Mouse (Mus musculus) kidney, postnatal 36 days (tissue): Measurements from ENCODE around the gene Napb.
"Not testable (repeated sequence)": the region's sequence is repeated elsewhere in the genome, so short reads cannot be mapped to it uniquely, and the experiment has no call there.

Experiments
- DNase-seq, 2 experiments: peaks; one replicate each; pipeline ENCODE4 v3.0.0; 2021 to 2022; ENCODE audit warnings: mixed read lengths in 2 of 2

The Napb gene

DNA sequence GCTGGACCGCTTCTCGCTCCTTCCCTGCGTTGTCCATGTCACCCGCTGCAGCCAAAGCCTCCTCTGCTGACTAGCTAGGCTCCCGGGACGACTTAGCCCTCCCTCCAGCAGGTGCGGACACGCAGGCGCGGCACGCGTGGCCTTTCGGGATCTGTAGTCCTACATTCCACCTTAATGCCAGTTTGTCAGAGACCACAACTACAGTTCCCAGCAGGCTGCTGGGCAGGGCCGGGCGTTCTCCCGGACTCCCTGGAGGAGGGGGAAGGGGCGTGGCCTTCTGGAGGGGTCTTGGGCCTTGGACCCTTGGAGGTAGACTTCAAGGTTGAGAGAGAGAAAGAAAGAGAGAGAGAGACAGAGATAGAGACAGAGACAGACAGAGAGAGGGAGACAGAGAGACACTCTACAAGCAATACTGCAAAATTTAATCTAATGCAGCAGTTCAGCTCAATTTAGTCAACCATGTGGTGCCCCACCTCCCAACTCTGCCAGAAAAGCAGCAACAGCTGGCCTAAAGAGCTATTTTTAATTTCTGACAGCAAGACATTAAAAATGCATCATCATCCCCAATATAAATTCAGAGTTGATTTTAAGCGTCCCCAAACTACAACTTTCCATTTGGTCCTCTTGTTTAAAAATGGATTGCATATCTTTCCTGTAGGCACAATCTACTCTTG lies at the start of gene Napb:
Gene Napb, minus strand, starts transcription at position 141 of the 674 bp plus-strand sequence.
- peak; percentile 96 to 97 for DNase-seq

DNA sequence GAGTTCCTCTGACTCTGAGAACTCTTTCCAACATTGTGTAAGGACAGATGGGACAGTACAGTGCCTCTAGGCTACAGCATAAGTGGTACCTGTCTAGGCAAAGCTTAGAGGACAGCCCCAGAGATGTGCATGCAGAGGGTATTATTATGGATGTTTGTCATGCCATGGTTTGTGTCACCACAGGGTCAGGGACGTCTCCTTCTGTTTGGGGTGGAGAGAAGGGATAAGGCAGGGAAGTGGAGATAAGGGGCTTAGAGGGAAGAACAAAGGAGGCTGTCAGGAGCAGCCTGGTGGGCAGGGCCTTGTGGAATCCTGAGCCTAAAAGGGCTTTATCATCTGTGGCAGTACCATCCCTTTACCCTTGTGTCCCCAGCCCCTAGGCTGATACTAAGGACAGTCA lies 49.4 kb upstream of the Napb start, which contains the start of gene 8030411F24Rik:
Gene 8030411F24Rik, plus strand, starts transcription at position 301 of the 400 bp plus-strand sequence.
- no peak for DNase-seq

DNA sequence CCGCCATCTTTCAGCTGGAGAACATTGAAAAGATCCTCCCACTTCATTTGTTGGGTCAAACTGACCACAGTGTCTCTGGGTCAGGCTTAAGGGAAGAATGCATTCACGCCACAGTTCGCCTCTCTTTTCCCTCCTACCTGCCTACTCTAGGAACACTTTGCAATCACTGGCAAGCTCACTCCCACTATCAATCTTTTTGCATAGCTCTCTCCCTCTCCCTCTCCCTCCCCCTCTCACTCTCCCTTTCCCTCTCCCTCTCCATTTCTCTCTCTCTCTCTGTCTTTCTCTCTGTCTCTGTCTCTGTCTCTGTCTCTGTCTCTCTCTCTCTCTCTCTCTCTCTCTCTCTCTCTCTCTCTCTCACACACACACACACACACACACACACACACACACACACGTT lies 39.1 kb upstream of the Napb start, which contains the start of gene Cst11:
Gene Cst11, minus strand, starts transcription at position 101 of the 400 bp plus-strand sequence.
- DNase-seq, result not testable (repeated sequence)

DNA sequence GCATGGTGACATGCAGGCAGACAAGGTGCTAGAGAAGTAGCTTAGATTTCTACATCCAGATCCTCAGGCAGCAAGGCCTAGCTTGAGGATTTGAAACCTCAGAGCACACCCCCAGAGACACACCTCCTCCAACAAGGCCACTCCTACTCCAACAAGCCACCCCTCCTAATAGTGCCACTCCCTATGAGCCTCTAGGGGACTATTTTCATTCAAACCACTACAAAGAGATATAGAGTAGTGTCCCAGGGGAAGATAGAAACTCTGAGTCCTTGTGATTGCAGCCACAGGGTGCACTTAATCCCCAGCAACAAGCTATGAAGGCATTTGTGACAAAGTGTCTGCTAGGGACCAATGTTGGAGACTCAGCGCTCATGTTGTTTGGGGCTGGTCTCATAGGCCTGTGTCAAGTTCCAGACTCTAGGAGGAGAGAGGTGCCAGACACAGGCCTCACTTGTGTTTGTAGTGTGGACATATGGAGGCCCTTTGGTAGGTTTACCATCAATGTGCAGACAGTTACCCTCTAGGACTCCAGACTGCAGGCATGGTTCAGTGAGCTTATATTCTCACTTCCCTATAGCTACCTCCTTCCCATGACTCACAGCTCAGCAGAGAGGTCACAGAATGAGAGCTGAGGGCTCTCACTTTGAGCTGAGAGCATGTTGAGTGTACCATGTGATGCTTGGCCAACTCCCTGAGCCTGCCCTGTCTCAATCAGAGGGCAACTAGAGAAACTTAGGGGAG lies 31.6 kb upstream of the Napb start:
- no peak for DNase-seq

DNA sequence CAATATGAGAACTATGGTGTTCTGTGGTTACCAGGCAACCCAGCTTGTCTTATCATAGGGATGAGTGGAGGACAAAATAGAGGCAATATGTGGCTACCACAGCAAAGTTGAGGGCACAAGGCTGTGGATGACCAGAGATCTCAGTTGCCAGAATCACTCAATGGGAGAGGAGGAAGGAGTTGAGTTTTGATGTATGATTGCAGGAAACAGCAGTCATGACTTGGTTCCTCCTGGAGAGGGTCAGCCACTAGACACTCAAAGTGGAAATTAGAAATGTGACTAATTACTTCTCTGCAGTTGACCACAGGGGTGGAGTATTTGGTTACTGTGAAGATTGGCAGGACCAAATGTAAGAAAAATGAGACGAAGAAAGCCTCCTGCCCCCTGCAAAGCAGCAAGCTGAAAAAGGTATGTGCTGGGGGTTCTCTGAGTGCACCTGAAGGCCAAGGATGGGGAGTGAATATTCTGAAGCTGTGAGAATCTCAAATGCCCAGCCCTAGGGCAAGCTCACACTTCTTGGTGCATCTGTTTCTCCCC lies 22.1 kb upstream of the Napb start:
- no peak for DNase-seq

DNA sequence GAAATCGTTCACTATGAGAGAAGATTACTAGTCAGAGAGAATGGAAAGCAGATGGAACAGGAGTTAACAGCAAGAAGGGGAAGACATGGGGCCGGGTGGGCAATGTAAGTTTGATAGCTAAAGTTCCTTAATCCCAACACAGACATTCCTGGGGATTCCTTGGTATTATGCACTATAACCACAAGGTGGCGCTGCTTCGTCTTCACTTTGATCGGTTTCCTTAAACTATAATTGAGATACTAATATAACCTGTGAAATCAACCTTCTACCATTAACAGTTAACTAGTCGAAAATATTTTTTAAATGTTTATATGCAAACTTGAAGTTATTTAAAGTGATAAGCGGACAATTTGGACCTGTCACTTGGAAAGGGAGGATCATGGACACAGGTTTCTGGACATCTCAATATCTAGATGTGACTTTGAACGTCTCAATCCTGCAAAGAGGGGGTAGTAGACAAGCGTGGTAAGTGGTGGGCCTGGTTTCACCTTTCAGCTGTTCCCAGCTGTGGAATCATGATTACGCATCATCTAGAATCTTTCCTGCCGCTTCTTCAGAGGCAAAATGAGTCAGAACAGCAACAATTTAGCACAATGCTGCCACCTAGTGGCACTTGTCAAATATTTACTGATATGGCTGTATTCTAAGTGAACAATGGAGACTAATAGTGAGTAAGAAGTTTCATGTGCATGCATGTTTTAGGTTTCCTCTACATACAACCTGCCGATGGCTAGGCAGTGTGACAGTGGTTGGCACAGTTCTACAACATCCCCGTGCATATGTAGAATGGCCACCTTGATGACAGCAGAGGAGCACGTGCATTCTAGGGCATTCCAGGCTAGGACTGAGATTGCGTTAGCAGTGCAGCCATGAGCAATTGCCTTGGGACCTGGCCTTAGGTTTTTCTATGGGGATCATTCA lies 19.9 kb upstream of the Napb start:
- peak; percentile 77 to 84 for DNase-seq

DNA sequence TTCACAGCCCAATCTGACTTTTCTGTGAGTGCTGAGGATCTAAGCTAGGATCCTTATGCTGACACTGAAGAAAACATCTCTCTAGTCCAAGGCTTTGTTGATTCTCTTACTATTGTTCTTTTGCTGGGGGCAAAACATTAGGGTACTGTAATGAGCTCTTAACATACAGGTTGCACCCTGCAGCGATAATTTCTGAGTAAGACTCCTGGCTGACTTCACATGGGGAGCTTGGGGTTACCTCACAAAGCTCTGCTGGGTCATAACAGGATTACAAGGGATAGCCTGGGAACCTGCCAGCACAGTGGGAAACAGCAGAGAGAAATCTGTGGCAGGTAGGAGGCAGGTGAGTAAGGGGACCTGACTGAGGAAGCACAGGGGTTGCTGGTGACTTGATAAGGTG lies 17.8 kb upstream of the Napb start, which contains the start of gene Cstl1:
Gene Cstl1, plus strand, starts transcription at position 301 of the 400 bp plus-strand sequence.
- no peak for DNase-seq

DNA sequence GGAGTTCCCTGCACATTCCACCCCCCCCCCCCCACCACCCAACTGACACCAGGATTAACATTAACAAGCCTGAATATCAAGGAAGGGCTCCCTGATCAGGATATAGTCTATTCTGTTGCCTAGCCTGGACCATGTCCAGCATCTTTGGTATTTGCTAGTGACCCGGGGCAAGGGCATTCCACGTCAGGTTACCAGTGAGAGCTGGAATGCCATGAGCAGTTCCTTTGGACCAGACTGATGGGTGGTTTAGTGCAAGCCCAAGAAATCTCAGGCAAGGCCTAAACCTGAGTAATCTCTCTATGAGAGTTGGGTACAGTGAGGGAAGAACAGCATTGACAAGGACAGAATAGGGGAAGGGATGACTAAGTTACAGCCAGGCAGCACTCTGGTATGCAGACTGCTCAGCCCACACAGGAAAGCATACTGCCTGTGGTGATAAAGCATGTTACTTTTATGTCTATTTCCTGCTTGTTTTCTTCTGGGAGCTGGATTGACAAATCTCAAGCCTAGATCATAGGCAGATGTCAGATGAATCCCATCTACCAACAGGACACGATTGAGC lies 11.7 kb upstream of the Napb start:
- peak; percentile 38 to 52 for DNase-seq

DNA sequence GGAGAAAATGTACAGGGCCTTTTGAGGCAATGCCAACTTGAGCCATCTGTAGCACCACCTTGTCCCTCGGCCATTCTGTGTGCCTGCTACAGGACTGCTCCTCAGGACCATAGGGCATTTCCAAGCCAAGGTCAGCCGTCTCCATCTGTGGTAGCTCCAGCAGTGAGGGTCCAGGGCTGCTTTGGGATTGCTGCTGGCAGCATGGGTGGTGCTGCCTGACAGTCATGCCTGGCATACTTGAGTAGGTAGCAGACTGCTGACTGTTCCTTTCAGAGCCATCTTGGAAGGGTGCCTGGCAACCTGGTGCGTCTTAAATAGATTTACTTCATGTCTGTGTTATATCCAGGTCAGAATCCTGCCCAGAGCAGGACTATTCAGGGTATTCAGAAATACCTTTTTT lies 10.7 kb upstream of the Napb start:
- DNase-seq, result peak in 1 of 2 experiments; percentile 18

DNA sequence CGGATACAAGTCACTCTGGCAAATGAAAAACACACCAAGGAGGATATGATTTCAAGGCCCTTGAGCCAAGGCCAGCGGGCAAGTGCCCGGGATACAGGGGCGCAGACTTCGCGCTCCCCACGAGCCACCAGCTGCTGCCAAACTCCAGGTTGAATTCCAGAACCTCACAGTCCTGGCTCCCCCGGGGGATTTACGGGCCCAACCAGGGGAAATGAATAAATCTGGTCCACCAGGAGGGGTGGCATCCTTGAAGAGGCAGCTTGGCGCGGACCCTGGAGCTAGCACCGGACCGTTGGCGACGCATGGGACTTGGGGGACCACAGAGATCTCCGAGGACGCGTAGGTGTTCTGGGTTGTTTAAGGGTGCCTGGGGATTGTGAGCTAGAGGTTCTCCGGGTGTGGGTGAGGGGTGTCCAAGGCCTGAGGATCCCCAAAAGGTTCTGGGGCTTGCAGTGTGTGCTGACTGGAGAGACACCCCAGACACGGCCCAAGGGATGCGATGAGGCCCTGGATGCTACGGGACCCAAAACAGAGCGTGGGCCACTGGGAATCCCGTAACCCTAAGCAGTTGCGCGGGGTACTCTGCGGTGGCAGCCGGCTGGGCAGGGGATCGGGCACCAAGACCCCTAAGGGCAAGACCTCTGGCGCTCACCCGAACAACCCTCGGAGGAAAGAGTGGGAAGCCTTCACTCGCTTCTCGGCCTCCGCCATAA lies 497 bp downstream of the Napb start:
- DNase-seq, result peak in 1 of 2 experiments; percentile 42

DNA sequence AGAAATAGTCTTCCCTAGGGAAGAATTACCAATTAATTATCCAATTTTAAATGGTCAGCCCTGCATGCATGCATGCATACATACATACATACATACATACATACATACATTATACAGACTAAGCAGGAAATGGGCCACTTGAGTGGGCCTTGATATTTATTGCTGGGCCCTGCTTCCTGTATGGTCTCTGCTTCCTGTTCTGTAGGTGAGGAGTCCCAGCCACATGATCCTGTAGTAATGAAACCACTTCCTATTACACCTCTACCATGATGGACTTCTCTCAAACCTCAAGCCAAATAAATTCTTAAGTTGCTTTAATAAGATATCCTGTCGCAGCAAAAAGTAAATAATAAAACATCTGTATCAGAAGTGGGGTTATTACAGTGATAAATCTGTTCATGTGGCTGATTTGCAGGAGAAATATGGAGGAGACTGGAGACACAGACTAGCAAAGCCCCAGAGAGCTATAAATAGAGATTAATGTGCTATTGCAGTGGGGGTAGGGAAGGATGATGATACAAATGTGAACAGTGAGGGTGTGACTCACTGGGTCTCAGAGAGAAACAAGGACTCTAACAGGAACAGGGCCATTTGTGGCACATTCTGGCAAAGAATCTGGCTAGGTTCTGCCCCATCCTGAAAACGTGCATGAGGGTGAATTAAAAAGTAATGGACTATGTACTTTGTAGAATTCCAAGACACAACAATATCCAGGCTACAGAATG lies 12.8 kb downstream of the Napb start:
- DNase-seq, result no peak

DNA sequence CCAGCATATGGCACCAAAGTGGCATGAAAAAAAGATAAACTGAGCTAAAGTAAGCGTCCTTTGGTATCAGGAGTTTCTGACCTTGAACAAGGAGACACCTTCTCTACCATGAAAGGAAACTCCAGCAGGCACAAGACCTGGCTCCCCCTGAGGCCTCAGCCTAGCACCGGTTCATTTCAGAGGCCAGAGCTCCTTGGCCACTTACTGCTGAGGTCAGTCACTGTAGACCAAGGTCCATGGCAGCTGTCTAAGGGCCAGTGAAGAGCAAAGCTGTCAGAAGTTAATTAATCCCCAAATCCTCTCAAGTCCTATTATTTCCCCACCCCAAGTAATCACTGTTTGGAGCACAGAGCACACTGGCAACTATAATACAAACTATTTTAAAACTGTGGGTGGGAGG lies 15.2 kb downstream of the Napb start:
- DNase-seq, result peak; percentile 47 to 54

DNA sequence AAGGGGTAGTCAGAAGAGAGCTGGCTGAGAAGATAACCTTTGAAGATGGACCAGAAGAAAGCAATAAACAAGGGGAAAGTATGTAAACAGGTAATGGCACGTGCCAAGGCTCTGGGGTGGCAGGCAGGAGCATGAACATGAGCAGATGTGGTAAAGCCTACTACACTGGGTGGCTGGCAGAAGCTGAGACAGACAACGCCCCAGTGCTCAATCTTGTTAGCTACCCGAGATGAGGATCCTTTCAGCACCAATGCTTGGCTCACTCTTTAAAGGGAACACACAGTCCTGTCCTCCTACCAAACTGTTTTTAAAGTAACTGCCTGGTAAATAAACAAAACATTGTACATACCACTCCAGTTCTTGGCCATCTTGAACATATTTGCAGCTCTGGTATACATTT lies 19.9 kb downstream of the Napb start:
- DNase-seq, result no peak

DNA sequence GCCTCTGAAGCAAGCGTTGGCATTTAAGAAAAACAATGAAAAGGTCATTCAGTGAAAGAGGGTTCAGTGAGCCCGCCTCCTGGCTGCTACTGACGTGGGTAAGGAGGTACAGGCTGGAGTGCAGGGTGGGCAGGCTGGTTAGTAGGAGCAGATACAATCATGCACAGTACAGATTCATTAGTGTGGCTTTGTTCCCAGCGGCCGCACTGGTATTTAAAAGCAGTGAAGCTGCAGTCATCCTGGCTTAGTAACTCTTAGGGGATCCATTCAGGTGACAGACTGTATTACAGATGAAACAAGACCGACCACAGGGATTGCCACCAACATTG lies 25.1 kb downstream of the Napb start:
- DNase-seq, result no peak

DNA sequence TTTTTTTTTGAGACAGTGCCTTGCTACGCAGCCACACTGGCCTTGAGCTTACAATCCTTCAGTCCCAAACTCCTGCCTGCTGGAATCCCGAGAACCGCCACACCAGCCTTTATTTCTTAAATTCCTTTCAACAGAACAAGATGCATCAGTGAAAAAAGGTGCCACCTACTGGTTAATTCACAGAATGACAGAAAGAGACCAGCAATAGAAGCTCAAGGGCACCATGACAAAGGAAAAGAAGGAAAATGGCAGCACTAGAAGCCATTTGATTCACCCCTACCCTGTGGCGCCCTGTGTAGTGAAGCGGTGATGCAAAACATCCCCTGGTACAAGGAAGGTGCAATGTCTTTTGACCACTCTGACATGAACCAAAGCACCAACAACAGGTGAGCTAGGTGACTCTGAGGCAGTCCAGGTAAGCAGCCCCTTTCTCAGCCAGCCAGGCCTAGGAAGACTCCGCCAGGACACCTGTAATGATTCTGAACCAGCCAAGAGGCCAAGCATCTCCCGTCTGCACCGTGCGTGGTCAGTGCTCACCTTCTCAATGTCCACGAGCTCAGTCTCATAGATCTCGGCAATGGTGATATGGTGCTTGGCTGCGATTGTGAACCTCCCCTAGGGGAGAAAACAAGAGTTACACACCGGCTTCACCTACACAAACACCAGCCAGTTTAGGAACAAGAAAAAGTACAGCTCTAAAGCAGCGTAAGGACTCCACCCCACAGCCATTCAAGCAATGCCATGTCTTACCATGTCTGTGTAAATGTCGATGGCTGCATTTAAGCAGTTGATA lies 25.7 kb downstream of the Napb start:
- DNase-seq, result peak in 1 of 2 experiments; percentile 55

DNA sequence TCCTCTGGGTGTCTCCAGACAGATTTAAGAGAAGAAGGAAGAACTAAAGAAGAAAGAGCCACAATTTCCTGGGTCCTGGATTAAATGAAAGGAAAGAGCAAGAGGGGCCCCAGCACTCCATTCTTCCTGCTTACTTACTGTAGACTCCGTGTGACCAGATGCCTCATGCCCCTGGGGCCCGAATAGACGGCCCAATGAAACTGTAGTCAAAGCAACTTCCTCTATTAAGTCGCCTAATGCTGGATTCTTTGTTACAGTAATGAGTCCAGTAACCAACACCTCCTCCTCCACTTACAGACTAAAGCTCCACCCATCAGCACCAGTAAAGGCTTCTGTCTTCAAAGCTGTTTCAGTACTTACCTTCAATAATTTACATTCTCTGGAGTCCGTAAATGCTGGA lies 33.7 kb downstream of the Napb start:
- no peak for DNase-seq

DNA sequence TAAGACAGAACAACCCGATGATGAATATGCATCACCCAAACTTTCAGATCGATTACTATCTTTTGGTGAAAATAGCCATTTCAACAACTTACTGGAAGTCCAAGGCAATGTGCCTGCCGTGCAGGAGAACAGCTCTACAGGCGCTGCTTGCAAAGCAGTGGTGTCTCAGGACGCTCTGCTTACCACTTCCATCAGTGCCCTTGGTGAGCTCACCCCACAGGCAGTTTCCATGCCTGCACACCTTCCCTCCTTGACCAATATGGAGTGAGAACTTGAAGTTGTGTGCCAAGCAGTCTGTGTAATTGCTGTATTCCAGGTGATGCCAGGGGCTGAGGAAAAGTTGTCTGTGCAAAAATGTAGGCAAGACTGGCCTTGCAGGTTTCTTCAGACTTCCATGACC lies 41.5 kb downstream of the Napb start:
- no peak for DNase-seq

DNA sequence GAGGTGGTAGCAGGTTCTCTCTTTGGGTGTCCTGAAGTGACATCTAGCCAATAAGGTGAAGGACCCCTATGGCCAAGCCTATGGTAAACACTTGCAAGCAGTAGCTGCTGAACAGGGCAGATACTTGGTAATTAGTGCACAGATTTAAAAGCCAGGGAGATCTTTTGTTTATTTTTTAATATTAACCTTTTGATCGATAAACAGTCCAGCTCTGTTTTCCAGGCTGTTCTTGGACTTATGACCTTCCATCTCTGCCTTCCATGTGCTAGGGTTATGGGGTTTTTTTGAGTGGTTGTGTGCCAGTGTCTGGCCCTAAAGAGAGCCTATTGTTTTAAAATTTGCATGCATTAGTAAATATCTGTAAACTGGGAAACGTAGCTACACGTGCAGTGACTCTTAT lies 42.0 kb downstream of the Napb start:
- DNase-seq, result no peak

DNA sequence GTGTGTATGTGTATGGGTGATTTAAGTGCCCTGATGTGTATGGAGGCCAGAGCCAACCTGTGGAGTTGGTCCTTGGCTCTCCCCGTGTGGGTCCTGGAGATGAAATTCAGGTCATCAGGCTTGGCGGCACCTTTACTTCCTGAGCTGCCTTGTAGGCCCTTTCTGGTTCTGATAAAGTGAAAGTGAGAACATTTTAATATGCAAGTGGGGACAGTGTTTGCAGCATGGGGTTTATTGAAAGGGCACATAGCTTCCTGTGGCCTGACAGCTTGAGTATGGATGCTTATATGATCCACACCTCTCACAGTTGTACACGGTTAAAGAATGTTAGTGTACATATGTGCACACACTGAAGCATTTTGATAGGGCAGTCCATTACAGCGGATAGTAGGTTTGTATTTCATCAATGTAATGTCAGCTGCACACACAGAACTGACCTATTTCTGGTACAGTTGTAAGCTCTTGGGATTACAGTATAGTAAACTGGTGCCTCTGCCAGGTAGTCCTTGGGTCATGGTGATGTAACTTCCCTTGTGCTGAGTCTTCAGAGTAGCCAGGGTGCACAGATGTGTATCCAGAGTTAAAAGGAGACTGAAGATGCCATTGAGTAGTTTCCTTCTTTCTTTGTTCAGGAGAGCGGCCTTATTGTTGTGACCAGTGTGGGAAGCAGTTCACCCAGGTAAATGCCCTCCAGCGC lies 42.7 kb downstream of the Napb start:
- DNase-seq, result no peak

DNA sequence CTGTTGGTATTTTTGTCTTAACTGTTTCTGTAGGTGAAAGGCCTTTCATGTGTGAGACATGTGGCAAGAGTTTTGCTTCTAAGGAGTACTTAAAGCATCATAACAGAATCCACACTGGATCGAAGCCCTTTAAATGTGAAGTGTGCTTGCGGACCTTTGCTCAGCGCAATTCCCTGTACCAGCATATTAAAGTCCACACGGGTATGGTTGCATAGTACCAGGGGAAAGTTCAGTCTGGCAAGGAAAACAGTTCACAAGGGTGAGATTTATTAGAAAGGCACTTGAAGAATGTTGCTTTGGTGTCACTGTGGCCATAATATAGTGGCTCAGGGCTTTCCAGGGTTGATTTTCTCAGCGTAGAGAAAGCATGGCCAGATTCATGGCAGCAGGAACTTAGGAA lies 44.3 kb downstream of the Napb start:
- DNase-seq, result peak; percentile 45 to 77
